Mouse (Mus musculus): ENCODE results near the gene Kcnj1.
A peak's percentile ranks its signal among the peaks of the same experiment; 100 is the strongest.

Gene Kcnj1

DNA sequence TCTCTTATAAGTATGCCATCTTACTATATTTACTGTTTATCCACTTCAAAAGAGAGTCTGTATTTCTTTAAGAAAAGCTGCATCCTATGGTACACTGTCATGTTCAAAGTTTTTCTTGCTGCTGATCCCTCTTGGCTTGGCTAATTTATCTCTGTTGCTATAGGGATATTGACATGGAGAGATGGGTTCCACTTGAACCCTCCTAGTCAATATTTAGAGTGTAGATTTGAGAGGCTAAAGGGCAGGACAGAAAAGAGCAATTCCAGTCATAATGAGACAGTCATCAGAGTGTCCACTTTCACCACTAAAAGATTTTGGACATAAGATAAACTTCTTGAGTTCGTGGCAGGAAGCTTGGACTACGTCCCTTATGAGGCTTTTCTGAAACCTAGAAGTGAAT is 27.9 kb downstream of the Kcnj1 start:
- DNase-seq (ENCODE audit: low read depth): no peak

DNA sequence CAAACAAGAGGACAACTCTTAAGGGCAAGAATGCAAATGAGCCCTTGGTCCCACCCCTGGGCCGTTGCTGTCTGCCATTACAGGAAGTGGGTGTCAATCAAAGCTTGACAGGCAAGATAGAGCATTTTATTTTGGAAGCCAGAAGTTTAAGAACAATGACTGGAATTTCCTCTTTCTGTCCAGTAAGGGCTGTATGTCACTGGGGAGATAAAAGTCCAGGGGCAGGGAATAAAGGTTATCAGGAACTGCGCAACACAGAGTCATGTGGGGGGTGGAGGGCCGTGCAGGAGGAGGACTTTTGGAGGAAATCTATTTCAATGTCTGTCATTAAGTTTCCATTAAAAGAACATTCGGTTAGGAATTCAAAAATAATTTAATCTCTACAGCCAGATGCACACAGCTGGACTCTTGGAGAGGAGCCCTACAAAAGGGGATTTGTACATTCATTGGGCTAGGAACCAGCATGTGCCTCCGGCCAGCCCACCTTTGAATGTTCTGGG is 28.4 kb downstream of the Kcnj1 start:
- no peak for DNase-seq (ENCODE audit: low read depth)

DNA sequence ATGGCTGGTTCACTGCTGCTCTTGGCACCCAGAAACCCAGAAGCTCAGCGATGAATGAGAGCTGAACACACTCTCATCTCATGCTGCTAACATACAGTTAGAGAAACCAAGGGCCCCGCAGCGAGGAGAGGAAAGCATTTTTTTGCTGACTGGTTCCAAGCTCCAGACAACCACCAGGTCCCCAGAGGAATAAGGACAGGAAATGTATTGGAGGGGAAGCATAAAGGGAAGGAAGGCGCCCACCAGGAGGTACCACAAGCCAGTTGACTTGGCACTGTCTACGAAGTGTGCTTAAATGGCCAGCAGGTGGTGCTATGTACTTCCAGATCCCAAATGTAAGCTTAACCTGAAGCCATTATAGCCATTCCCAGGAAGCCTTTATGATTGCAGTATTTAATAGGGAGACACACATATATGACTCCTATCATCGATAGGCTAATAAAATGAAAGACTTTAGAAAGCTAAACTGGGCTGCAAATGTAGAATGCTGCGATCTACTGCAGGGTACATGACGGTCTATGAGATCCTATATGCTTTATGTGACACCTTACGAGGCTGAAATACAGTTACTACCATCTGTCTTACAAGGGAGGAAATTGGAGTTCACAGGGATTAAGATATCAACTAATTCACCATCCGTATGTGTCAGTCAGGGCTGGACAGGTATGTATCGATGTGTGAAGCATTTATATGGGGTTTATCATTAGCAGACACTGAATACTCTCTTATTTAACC is 33.1 kb downstream of the Kcnj1 start:
- peak; percentile 78 for DNase-seq (ENCODE audit: low read depth)

DNA sequence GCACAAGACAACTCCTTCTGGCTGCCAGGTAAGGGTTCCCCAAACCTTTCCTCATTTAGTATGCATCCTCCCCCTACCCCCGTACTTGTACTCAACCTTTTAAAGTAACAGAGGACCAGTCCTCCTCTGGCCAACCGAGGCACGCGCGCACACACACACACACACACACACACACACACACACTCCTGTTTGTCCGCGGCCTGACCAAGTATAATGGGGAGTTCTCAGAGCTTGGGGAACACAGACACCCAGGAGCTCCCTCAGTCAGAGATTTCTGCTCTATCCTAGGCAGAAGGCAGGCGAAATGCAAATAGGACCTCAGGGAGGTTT is 36.4 kb downstream of the Kcnj1 start:
- DNase-seq (ENCODE audit: low read depth): no peak

DNA sequence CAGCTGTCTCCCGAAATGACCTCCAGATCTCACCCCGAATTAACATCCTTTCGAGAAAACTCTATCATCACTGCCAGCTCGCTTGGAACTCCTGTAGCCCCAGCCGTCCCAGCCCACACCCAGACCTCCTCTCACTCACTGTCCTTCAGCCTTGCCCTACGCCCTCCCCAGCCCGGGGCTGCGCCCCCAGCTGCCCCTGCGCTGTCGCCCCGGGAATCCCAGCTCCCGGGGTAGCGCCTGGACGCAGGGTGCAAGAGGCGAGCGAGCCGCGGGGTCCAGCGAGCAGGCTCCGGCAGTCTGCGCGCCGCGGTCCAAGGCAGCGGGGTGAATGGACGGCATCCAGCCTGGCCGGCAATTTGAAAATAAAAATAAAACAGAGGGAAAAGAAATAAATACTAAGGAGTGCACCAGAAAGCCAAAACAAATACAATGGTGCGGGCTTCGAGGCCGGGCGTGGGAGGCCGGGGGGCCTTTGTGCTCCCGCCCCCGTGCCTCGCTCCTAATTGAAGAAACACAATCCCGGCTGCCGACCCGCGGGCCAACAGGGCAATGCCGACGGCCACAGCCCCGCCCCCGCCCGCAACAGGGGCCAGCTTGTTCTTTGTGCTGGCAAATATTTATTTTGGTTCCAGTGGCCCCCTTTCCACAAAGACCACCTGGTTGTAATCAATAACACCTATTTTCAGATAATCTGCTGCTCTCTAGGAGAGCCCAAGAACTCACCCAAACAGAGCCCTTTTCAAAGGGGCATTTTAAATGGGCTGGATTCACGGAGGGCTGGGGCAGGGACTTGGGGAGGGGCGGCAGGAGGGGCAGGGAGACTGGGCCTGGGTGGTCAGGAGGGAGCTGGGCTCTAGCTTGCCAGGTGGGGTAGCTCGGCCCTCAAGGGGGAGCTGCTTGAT is 37.0 kb downstream of the Kcnj1 start:
- no peak for DNase-seq (ENCODE audit: low read depth)

DNA sequence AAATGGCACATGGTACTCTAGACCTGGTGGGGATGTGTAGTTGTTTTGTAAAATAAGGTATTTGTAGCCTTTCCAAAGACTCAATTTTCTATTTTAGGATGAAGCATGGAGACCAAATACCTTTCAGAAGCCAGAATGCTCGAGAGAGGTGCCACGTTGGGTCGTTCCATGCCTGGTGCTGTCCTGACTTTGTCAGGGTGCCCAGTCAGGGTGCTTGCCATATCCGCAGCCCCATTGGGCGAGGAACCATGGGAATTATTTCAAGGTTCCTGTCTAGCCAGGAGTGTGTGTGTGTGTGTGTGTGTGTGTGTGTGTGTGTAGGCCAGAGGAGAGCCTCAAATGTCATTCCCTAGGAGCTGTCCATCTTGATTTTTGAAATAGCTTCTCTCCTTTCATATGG is 38.4 kb downstream of the Kcnj1 start:
- no peak for DNase-seq (ENCODE audit: low read depth)

DNA sequence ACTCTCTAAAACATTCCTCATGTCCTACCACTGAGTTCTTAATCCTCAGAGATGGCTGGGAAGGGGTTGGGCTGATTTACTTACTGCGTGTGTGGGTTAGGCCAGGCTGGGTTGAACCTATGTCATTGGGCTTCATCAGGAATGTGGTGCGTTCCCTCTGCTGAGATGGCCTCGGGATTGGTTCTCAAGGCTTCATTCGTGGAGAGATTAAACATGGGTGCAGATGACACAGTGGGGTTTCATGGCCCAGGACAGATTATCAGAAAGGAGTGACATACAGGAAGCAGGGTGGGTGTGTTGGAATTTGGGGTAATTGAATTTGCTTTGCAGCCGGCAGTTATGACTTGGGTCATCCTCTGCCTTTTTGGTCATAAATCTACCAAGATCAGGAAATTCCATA is 39.2 kb downstream of the Kcnj1 start:
- no peak for DNase-seq (ENCODE audit: low read depth)

DNA sequence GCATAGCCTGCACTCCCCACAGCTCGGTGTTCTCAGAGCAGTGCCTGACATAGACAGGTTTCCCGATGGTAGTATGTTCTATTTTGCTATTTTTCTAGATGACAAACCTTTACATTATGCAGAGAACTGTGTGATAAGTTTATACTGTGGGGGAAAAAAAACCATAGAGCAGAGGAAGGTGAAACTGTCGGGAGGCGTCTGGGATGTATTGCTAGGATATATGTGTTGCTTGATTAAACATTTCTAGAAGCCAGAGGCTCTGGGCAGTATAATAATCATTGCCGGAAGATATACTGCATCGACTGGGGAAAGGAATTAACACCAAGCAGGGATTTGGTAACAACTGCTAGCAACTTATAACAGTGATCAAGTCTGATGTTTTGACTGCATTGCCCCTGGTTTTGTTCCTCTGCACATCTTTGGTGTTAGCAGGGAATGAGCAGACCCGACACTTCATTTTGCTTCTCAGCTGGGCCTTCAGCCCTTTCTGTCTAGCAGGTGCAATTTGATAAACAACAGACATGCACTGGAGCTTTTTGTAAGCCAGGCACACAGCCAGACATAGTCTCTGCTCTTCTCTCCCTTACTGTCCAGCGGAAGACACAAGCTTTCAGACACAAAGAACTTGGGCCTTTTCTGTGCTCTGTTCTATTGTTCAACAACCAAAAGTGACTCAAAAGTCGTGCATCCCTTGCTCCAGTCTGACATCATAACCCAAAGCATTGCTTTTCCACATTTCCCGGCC is 40.7 kb downstream of the Kcnj1 start:
- no peak for DNase-seq (ENCODE audit: low read depth)

DNA sequence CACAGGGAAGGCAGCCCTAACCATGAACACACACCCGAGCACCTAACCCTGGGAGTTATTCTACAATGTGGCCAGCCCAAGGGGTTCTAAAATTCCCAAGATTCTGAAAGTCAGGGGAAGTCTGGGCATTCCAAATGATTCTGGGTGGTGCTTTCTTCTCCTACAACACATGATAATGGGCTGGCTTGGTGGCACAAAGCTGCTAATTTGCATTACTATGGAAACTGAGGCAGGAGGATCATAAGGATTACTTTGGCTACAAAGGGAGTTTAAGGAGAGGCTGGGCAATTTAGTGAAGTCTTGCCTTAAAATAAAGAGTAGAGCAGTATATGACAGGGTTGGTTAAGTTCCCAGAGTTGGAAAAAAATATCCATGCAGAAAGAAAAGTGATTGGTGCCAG is 42.7 kb downstream of the Kcnj1 start:
- no peak for DNase-seq (ENCODE audit: low read depth)

DNA sequence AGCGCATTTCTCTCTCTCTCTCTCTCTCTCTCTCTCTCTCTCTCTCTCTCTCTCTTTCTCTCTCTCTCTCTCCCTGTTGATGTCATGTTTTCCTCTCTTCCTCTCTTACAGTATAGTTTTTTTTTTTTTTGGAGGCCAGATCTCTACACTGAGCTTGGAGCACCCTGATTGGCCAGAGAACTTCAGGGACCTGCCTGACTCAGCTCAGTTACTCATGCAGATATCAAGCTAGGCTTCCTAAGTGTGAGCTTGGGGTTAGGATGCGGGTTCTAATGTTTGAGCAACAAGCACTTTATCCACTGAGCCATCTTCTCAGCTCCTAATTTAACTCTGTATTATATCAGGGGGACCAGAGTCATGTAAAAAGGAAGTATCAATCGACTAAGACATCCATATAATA is 43.7 kb downstream of the Kcnj1 start:
- DNase-seq (ENCODE audit: low read depth): no peak

DNA sequence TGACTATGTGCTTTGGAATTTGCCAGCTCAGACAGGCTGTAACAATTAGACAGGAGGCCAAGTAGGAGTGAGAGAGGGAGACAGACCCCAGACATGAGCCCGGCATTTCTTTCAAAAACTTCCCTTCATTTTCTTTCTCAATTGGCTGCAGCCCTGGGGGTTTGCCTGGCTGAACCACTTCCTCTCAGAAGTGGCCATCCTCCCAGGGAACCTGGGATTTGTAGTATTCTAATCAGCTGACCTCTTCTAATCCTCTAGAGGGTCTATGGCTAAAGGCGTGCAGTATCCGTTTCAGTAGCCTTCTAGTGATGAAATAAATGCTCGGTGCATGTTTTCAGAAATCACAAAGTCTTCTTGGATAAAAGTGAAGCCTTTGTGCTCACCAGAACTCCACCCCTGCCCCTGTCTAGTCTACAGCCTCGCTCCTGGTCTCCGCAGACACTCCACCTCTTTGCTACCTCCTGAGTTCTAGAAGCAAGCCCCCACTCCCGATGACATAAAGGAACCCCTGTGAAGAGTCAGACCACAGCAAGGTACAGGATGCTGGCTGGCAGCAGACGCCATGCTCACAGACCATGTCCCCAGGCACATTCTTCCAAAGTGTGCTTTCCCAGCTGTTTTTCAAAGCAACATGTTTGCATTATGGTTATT is 45.3 kb downstream of the Kcnj1 start:
- DNase-seq (ENCODE audit: low read depth): no peak

DNA sequence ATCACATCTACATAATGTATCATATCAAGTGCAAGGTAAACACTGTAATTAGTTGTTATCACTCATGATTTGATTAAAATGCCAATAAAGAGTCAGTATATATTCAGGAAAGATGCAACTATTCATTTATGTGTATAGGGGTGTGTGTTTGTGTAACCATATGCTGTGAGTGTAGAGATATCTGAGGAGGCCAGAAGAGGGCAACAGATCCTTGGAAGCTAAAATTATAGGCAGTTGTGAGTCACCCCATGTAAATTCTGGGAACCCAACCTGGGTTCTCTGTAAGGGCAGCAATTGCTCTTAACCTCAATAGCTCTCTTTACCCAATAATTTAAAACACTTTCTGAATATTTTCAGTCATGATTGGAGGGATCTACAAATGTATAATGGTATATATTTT is 48.4 kb downstream of the Kcnj1 start:
- no peak for DNase-seq (ENCODE audit: low read depth)

DNA sequence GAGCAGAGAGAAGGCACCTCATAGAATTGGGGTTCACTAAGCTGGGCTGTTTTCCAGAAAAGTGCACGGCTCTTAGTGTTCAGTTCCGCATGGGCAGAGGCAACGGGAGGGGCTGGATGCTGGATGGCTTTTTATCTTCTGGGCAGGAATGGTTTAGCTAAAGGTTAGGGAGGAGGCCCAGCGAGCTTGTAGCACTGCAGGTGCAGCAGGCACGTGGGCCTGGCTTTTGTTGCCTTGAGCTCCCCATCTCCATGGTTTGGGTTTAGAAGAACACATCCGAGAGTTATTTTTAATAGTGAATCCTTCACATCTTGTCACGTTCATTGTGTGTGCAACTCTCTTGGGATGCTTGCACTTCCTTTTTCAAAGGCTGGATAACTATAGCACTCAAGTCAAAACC is 53.0 kb downstream of the Kcnj1 start:
- no peak for DNase-seq (ENCODE audit: low read depth)

DNA sequence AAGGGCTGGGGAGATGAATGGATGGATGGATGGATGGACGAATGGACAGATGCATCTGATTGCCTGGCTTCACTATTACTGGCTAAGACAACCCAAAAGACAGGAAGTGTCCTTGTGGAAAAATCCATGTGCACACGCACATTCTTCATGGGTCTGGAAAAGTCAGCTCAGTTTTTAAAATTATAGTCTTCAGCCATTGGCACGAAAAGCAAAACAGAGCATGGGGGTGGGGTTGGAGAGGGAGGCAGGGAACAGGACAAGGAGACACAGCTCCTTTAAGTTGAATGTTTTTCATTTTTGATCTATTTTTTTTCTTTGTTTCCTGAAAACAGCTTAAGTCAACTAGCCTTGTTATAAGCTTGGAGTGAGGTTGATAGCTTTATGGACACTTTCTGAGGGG is 58.8 kb downstream of the Kcnj1 start:
- no peak for DNase-seq (ENCODE audit: low read depth)

DNA sequence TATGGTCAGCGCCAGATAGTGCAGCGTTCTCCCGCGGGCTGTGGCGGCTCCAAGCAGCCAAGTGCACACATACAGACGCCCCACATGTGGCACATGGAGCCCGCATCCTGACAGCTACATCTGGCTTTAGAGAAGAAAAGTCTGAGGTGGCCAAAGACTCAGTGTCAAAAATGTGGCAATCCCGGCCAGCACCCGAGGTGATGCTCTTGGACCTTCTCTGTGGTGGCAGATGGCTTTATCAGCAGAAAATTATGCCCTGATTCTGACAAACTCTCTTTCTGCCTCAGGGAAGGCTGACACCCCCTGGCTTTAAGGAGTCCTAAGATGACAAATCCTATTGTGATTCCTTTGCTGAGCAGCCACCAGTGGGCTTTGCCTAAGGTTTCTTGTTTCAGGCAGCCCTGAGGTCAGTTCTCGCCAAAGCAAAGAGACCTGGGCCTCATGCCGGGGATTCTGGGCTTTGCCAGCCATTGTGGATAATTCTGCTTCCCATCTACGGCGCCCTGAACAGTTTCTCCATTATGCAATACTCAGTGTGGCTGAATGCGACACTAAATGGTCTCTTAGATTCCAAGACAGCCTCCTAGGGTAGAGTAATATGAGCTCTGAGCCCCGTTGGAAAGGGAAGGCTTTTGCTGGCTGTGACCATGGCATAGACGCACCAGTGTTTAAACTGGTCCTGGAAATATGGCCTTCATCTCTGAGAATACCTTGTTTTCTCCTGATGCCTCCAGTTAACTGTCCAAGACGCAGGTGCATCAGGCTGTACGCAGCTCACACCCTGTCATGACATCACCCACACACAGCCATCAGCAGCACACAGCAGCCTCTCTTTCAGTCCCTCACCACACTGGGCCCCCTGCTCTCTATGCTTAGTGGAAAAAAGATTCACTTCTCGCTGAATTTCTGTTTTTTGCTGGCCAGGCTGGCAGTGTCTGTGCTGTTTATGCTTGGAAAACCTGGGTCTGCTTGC is 62.2 kb downstream of the Kcnj1 start:
- no peak for DNase-seq (ENCODE audit: low read depth)

DNA sequence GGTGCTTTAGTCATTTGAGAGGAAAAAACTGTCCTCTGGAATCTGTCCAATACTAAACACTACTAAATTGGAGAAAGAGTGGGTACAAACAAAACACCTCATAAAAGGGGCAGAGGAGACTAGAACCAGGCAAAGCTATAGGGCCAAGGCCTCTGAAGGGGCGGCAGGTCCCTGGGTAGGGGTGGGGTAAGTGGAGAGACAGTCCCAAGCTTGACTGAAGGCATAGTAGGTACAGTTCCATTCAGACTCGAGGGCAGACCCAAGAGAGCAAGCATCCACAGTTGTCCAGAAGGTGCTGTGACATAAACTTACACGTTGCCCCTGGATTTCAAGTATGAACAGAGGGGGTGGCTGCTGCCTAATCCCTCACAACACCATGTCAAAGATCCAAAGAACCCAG is 70.8 kb downstream of the Kcnj1 start:
- DNase-seq (ENCODE audit: low read depth): no peak

DNA sequence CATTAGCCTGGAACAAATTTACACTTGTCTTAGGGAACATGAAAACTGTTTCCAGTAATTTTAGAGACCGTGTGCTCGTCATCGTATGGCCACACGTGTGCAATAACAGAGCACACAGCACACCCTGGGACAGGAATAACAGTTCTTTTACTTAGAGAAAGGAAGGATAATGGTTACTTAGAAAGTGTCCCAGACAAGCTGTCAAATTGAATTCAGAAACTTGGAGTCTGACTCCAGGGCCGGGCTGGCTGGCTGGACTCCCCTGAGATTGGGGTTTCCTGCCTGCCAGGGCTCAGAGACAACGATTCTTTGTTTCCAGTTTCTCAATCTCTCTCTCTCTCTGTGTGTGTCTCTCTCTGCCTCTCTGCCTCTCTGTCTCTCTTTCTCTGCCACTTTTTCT is 71.5 kb downstream of the Kcnj1 start:
- DNase-seq (ENCODE audit: low read depth): peak; percentile 51

DNA sequence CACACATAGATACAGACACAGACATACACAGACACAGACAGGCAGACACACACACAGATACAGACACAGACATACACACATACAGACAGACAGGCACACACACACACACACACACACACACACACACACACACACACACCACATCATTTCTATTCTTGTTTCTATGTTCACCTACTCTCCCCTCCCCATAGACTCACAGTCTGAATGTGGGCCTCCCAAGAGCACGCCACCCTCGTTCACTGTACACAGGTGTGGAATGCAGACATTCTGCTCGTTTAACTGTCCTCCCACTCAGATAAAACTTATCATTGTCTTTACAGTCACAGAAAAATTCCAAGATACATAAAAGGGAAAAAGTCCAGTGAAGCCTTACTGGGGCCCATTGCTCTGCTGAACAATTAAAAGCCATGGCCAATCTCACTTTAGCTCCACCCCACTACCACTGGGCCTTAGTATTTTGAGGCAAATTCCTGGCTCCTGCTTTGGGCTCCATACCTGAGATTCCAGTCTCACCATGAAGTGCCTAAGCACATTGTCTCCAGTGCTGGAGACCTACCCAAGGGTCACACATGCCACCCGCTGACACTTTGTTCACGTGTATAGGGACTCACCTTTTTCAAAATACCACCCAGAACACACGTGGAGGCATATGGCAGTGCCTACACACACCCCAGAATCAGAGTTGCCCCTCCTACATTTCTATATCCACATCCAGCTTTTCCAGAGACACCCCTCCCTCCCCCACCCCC is 72.3 kb downstream of the Kcnj1 start:
- DNase-seq (ENCODE audit: low read depth): no peak

DNA sequence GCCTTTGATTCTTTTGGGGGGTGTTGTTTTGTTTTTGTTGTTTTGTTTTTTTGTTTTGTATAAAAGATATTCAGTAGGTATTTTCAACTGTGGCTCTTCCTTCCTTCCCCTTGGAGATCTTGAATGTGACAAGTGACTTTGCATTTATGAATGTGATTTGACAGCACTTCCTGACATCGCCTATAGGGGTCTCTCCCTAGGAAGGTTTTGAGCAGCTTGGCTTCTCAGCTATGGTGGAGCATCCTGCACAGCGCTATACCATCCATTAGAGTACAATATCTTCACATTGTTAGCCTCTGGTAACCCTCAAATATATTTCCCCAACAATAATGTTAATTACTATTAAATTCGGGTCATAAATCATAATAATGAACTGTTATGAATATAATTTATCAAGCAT is 73.5 kb downstream of the Kcnj1 start:
- DNase-seq (ENCODE audit: low read depth): no peak

DNA sequence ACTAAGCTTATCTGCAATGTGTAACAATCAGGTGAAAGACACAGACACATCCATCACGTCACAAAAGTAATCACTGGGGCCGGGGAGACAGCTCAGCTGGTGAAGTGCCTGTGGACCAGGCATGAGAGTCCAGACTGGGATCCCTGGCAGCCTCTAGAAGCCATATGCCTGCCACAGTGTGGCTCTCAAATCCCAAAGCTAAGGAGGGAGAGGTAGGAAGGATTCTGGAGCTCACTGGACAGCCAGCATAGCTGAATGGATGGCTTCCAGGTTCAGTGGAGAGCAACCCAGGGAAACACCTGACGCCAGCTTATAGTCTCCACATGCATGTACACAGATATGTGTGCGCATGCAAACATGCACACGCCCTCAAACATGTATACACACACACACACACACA is 76.5 kb downstream of the Kcnj1 start:
- DNase-seq (ENCODE audit: low read depth): no peak

Data from NIH3T3 (cell line).